Mouse (Mus musculus) gastrocnemius, adult 18-20 months (tissue): Measurements from ENCODE around the gene Ak2. TPM values are rescaled to one million over a fixed set of nuclear protein-coding genes. Genes with fewer than 3 reads are reported as not detected.

Source experiments
- DNase-seq: peaks from one replicate; pipeline ENCODE4 v3.0.0; 2021; ENCODE audit warnings: low spot score
- total RNA-seq, 2 experiments: library from RNA; stranded (reverse); gene quantifications; 2 replicates each; pipeline ENCODE4 v1.2.3; 2021

The Ak2 gene
- total RNA-seq, 2 experiments from 2014 or later: 24.1 to 24.3 TPM

- no peak for DNase-seq
These were observed 17.8 kb downstream of the Ak2 start for GRCm38 (mm10) chr4:129009521-129009920.

GRCm38 (mm10) chr4:129011604-129012121 lies 19.9 kb downstream of the Ak2 start:
- no peak for DNase-seq

- DNase-seq: no peak
These were observed 21.6 kb downstream of the Ak2 start for GRCm38 (mm10) chr4:129013151-129013864.

GRCm38 (mm10) chr4:129016329-129016728 lies 24.6 kb downstream of the Ak2 start:
- no peak for DNase-seq

GRCm38 (mm10) chr4:129017150-129017549 lies 25.4 kb downstream of the Ak2 start:
- DNase-seq: no peak

- no peak for DNase-seq
These were observed 27.2 kb downstream of the Ak2 start for GRCm38 (mm10) chr4:129018788-129019435.

GRCm38 (mm10) chr4:129019788-129020187 lies 28.0 kb downstream of the Ak2 start:
- DNase-seq: no peak

GRCm38 (mm10) chr4:129020454-129020853 lies 28.7 kb downstream of the Ak2 start:
- DNase-seq: peak; percentile 97

- DNase-seq: no peak
These were observed 29.7 kb downstream of the Ak2 start for GRCm38 (mm10) chr4:129021426-129021825.

- DNase-seq: no peak
These were observed 30.1 kb downstream of the Ak2 start for GRCm38 (mm10) chr4:129021886-129022285.

DNA sequence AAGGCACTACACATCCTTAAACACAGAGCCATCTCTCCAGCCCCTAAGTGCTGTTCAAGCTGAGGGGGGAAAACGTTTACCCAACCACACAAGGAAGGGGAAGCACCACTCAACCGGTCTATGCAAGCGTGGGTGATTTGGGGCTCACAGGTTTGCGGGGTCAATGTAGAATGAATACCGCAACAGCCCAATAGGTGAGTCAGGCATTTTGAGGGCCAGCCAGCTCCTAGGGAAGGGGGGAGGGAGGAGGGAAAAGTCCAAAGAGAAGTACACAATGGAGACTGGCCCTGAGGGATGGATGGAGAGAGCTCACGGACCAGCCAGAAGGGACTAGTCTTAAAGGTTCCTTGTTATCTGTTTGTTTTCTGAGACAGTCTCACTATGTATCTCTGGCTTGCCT lies 32.1 kb downstream of the Ak2 start:
- DNase-seq: no peak

- no peak for DNase-seq
These were observed 33.0 kb downstream of the Ak2 start for GRCm38 (mm10) chr4:129024775-129025174.

DNA sequence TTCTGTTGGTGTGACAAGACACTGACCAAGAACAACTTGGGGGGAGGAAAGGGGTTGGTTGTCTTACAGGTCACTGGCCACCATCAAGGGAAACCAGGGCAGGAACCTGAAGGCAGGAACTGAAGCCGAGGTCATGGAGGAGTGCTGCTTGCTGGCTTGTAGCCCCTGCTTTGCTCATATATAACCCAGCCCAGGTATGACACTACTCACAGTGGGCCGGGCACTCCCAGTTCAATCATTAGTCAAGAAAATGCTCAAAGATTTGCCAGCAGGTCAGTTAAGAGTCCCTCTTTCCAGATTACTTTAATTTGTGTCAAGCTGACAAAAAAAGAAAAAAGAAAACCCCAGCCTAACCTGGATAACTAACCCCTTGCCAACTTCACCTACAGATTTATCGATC lies 33.9 kb downstream of the Ak2 start:
- DNase-seq: no peak

DNA sequence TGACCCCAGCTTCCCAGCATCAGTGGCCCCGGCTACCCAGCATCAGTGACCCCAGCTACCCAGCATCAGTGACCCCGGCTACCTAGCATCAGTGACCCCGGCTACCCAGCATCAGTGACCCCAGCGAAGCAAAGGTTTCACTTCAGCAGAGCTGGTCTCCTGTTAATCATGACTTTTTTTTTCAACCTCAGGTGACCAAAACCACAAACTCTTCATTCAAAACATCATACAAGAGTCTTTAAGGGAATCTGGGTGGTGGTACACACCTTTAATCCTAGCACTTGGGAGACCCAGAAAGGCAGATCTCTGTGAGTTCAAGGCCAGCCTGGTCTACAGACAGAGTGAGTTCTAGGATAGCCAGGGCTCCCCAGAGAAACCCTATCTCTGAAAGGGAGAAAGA lies 39.0 kb downstream of the Ak2 start:
- no peak for DNase-seq

DNA sequence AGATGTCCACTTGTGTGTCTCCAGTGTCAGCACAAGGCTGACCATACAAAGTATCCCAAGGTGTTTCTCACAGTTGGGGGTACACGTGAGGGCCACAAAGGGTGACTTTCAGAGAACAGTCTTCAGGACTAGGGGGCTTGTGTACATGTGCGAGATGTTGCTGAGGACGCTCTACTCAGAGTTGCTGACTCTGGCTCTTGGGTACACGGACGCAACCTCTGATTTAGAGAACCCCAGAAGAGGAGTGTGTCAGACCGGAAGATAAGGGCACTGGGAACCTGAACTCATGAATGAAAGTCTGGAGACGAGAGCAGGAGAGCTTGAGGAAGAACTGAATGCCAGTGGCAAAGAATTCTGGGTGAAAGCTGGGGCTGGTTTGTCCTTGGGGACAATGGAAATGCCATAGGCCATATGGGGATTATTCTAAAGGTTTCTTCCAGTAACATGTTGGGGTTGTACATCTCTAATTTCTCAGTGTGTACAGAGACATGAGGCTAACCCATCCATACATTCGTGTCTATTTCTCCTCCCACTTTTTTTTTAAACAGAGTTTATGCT lies 39.7 kb downstream of the Ak2 start:
- DNase-seq: no peak

DNA sequence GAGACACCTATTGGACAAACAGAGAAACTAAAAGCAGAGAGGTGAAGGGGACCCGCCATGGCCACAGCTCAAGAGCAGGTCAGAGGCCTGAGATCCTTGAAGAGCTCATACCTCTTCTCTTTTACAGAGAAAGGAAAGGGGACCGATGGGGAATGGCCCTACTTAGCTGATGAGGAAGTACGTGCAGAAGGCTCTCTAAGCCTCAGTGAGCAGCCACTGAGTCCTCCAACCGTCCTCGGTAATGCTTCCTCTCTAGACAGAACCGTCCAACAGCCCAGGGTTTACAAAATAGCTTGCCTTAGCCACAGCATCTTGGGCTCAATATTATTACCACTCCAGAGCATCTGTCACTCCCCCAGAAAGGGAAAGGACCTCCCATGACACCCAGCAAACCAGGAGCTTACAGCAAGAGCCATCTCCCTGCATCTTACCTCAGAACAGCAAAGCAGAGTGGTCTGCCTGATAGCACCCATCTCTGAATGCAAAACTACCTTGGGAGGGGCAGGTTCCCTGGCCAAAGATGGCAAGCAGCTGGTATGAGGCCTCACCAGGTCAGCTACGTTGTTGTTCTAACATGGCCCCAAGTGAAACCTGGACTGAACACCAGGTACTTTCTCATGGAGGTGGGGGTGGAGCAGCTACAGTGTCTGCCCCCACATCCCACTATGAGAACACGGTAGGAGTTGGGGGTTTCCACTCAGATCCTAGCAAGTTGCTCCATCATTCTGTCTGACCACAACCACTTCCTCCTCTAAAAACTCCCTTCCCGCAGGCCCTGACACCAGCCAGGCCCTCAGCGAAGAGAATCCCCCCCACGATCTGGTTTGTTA lies 40.6 kb downstream of the Ak2 start:
- DNase-seq: no peak

- peak; percentile 71 for DNase-seq
These were observed 41.5 kb downstream of the Ak2 start for GRCm38 (mm10) chr4:129032963-129033951.

- no peak for DNase-seq
These were observed 42.5 kb downstream of the Ak2 start for GRCm38 (mm10) chr4:129034224-129034623.

DNA sequence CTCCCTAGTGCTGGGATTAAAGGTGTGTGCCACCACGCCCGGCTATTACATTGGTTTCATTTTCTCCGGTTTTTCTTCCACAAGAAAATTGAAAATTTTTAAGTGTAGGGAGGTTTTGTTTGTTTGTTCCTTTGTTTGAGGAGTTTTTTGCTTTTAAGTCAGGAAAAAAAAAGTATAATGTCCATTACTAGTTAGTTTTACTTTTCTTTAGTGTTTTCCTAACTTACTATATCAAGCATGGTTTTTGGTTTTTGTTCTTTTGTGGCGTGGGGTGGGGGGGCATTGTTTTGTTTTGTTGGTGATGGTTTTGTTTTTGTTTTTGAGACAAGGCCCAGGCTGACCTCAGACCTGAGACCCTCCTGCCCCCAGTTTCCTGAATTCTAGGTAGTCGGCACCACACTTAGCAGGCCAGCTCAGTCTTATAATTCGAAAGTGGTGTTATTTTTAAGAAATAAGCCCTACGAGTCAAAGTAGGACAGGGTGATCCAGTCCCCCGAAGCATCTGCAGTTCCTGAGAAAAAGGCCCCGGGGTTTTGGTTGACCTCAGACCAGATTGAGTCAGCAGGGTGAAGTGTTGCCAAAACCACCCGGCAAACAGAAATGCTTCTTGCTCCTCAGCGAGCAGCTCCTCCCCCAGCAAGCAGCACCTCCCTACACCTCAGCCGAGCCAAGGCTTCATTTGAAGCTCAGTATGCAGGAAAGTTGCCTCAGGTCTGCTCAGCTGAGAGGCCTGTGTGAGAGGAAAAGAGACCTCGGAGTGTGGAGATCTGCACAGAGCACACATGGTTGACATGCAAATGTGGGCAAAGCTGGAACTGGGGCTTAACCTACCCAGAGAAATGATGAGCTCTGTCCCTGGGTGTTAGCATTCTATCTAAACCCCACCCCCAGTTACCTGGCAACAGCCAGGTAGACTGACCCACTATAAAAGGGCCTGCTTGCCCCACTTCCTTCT lies 43.2 kb downstream of the Ak2 start:
- DNase-seq: peak; percentile 83
